Mouse (Mus musculus) CH12.LX (cell line): ENCODE results near the gene Tacc3. TPM values are rescaled to one million over a fixed set of nuclear protein-coding genes. Genes with fewer than 3 reads are reported as not detected.

Experiments used
- DNase-seq: peaks from one replicate; pipeline ENCODE4 v3.0.0-alpha.2; 2013; ENCODE audit errors: extremely low read depth
- H3K27ac ChIP-seq: 2 replicates; pipeline ENCODE4 v1.5.1; 2012; ENCODE audit warnings: low read depth, mild to moderate bottlenecking, control low read depth, moderate library complexity; ENCODE audit not compliant: insufficient read depth
- H3K27me3 ChIP-seq: replicated peaks from 2 replicates; pipeline ENCODE3; 2012; ENCODE audit warnings: inconsistent platforms
- H3K36me3 ChIP-seq, 2 experiments: replicated peaks in 1 of 2; 2 replicates each; pipeline versions ENCODE3 to v1.6.1; 2012; ENCODE audit warnings: inconsistent platforms in 1 of 2, low read length in 1 of 2, mild to moderate bottlenecking in 1 of 2, mixed read lengths in 1 of 2, moderate library complexity in 1 of 2; ENCODE audit not compliant: control insufficient read depth in 1 of 2, insufficient read depth in 1 of 2
- H3K4me1 ChIP-seq, 2 experiments: 2 replicates each; pipeline ENCODE4 v1.6.1; 2012; ENCODE audit warnings: inconsistent platforms in 1 of 2, moderate library complexity in 1 of 2; ENCODE audit not compliant: insufficient read depth in 2 of 2, control insufficient read depth in 1 of 2
- H3K4me2 ChIP-seq: 2 replicates; pipeline ENCODE4 v1.6.1; 2012; ENCODE audit warnings: low read depth, mild to moderate bottlenecking, control low read depth; ENCODE audit not compliant: poor library complexity, insufficient read depth, severe bottlenecking
- H3K4me3 ChIP-seq, 3 experiments: fragments of 150-350 bp in 1 of 3; sonication (generic) in 1 of 3; replicated peaks in 1 of 3; 2 replicates each; pipeline versions ENCODE3 to v1.5.1; 2011 to 2012; ENCODE audit warnings: low read depth in 2 of 3, low read length in 2 of 3, mild to moderate bottlenecking in 2 of 3, moderate library complexity in 2 of 3, control low read depth in 1 of 3, improper control_type of control experiment in 1 of 3, inconsistent platforms in 1 of 3, mixed read lengths in 1 of 3; ENCODE audit not compliant: poor library complexity in 1 of 3
- H3K79me2 ChIP-seq: replicated peaks from 2 replicates; pipeline ENCODE4 v1.6.1; 2012; ENCODE audit warnings: mild to moderate bottlenecking, moderate library complexity; ENCODE audit not compliant: control insufficient read depth, poor library complexity, insufficient read depth, severe bottlenecking; ENCODE audit errors: extremely low read depth
- H3K9ac ChIP-seq: 2 replicates; pipeline ENCODE4 v1.6.1; 2012; ENCODE audit warnings: low read depth, mild to moderate bottlenecking, control low read depth, moderate library complexity; ENCODE audit not compliant: insufficient read depth
- H3K9me3 ChIP-seq: replicated peaks from 2 replicates; pipeline ENCODE3; 2012; ENCODE audit warnings: low read length, inconsistent platforms, mixed read lengths
- BHLHE40 ChIP-seq: IDR thresholded peaks from 2 replicates; pipeline ENCODE4 v1.6.1; 2011; ENCODE audit warnings: mild to moderate bottlenecking, low read depth, low read length, improper control_type of control experiment
- CHD2 ChIP-seq: IDR thresholded peaks from 2 replicates; pipeline ENCODE4 v1.6.1; 2011; ENCODE audit warnings: low read length, improper control_type of control experiment
- E2F4 ChIP-seq: IDR thresholded peaks from 2 replicates; pipeline ENCODE4 v1.6.1; 2011; ENCODE audit warnings: low read depth, low read length, improper control_type of control experiment; ENCODE audit not compliant: insufficient replicate concordance
- ELF1 ChIP-seq: IDR thresholded peaks from 2 replicates; pipeline ENCODE4 v1.6.1; 2014; ENCODE audit warnings: low read depth, mild to moderate bottlenecking, inconsistent platforms, low read length, improper control_type of control experiment
- EP300 ChIP-seq: IDR thresholded peaks from 2 replicates; pipeline ENCODE4 v1.6.1; 2011; ENCODE audit warnings: low read length, improper control_type of control experiment
- GABPA ChIP-seq: IDR thresholded peaks from 2 replicates; pipeline ENCODE4 v1.6.1; 2012; ENCODE audit warnings: low read depth, low read length, improper control_type of control experiment, inconsistent platforms; ENCODE audit not compliant: insufficient replicate concordance
- HCFC1 ChIP-seq: IDR thresholded peaks from 2 replicates; pipeline ENCODE4 v1.6.1; 2012; ENCODE audit warnings: low read depth, mild to moderate bottlenecking, inconsistent platforms, low read length, improper control_type of control experiment
- IRF4 ChIP-seq: IDR thresholded peaks from 2 replicates; pipeline ENCODE4 v1.6.1; 2014; ENCODE audit warnings: low read depth, mild to moderate bottlenecking, inconsistent platforms, low read length, improper control_type of control experiment
- KAT2A ChIP-seq: IDR thresholded peaks from 2 replicates; pipeline ENCODE4 v1.6.1; 2012; ENCODE audit warnings: low read length, improper control_type of control experiment, inconsistent platforms; ENCODE audit not compliant: insufficient replicate concordance
- MAZ ChIP-seq: IDR thresholded peaks from 2 replicates; pipeline ENCODE4 v1.6.1; 2012; ENCODE audit warnings: low read depth, mild to moderate bottlenecking, inconsistent platforms, low read length, improper control_type of control experiment, moderate library complexity
- MYC ChIP-seq: IDR thresholded peaks from 2 replicates; pipeline ENCODE4 v1.6.1; 2011; ENCODE audit warnings: low read depth, mild to moderate bottlenecking, improper control_type of control experiment, low read length
- NRF1 ChIP-seq: IDR thresholded peaks from 2 replicates; pipeline ENCODE4 v1.6.1; 2014; ENCODE audit warnings: low read depth, mild to moderate bottlenecking, inconsistent platforms, low read length, improper control_type of control experiment, moderate library complexity
- PAX5 ChIP-seq: IDR thresholded peaks from 2 replicates; pipeline ENCODE4 v1.6.1; 2012; ENCODE audit warnings: low read length, inconsistent platforms, mixed read lengths
- POLR2AphosphoS2 ChIP-seq: IDR thresholded peaks from 2 replicates; pipeline ENCODE4 v1.6.1; 2011; ENCODE audit warnings: low read depth, low read length, improper control_type of control experiment
- RCOR1 ChIP-seq: conservative IDR thresholded peaks from 2 replicates; pipeline ENCODE4 v1.6.1; 2012; ENCODE audit warnings: low read depth, mild to moderate bottlenecking, inconsistent platforms, low read length, improper control_type of control experiment
- SIN3A ChIP-seq: IDR thresholded peaks from 2 replicates; pipeline ENCODE4 v1.6.1; 2012; ENCODE audit warnings: low read length, improper control_type of control experiment, inconsistent platforms
- SMC3 ChIP-seq: IDR thresholded peaks from 2 replicates; pipeline ENCODE4 v1.6.1; 2011; ENCODE audit warnings: low read depth, low read length, improper control_type of control experiment
- TBP ChIP-seq: conservative IDR thresholded peaks from 2 replicates; pipeline ENCODE4 v1.6.1; 2011; ENCODE audit warnings: low read depth, low read length, improper control_type of control experiment
- TCF12 ChIP-seq: IDR thresholded peaks from 2 replicates; pipeline ENCODE4 v1.6.1; 2014; ENCODE audit warnings: low read depth, mild to moderate bottlenecking, inconsistent platforms, low read length, improper control_type of control experiment
- UBTF ChIP-seq: IDR thresholded peaks from 2 replicates; pipeline ENCODE4 v1.6.1; 2012; ENCODE audit warnings: low read depth, mild to moderate bottlenecking, inconsistent platforms, low read length, improper control_type of control experiment, moderate library complexity
- USF1 ChIP-seq: IDR thresholded peaks from 2 replicates; pipeline ENCODE4 v1.6.1; 2014; ENCODE audit warnings: low read depth, mild to moderate bottlenecking, inconsistent platforms, low read length, improper control_type of control experiment
- ZC3H11A ChIP-seq: IDR thresholded peaks from 2 replicates; pipeline ENCODE4 v1.6.1; 2012; ENCODE audit warnings: low read depth, mild to moderate bottlenecking, inconsistent platforms, low read length, improper control_type of control experiment
- ZKSCAN1 ChIP-seq: IDR thresholded peaks from 2 replicates; pipeline ENCODE4 v1.6.1; 2012; ENCODE audit warnings: low read depth, inconsistent platforms, low read length, improper control_type of control experiment, borderline replicate concordance
- ZNF384 ChIP-seq: IDR thresholded peaks from 2 replicates; pipeline ENCODE4 v1.6.1; 2012; ENCODE audit warnings: low read depth, low read length, improper control_type of control experiment, inconsistent platforms
- dilution Hi-C: fragments of 300-500 bp; cut with MboI; formaldehyde crosslinking; loops from 2 replicates; pipeline ENCODE4 v1.14.3; 2020; ENCODE audit warnings: low sequenced_read_pairs; ENCODE audit not compliant: extremely low pct_unique_long_range_greater_than_20kb, extremely low pct_ligation_motif_present
- in situ Hi-C: fragments of 300-500 bp; cut with MboI; formaldehyde crosslinking; loops from 3 replicates; pipeline ENCODE4 v1.14.3; 2019; ENCODE audit warnings: low sequenced_read_pairs, low pct_ligation_motif_present, low pct_unique_long_range_greater_than_20kb, mixed read lengths
- polyA plus RNA-seq: library from polyadenylated mRNA; unstranded; fragments of >175 nt; gene quantifications from 2 replicates; pipeline ENCODE4 v1.2.1, GENCODE M21; 2012; ENCODE audit warnings: low read depth; ENCODE audit not compliant: insufficient read length
- total RNA-seq, 2 experiments: library from RNA; depleted of rRNA; stranded (reverse); fragments of 300-350 nt in 1 of 2; fragments of >200 nt in 1 of 2; gene quantifications; 2 replicates each; pipeline ENCODE4 v1.2.3; 2012 to 2014

Gene Tacc3
- total and polyA plus RNA-seq, 3 experiments = 89.4 to 186 (median 160) TPM

DNA sequence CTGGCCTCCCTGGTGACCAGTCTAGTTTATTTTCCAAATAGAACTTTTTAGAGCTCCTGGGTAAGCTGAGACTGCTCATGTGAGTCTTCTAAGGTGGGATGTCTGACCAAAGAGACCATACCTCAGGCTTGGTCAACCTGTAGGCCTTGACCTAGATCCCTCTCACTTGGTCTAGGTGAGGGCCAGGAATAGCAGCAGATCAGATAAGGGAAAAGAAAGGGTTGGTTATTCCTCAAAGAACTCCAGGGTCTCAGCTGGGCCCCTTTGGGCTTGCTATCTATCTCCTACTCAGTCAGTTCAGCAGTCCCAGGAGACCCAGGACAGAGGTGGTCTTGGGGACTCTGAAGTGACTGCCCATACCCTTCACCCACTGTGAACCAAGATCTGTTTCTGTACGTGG, 39.6 kb downstream of the Tacc3 start:
- no peaks in the 10 kb centered on the region for H3K9me3 ChIP-seq
- peaks cover 81% of the 10 kb centered on the region for H3K27me3 ChIP-seq
- no peak overlapping the region for H3K4me2 ChIP-seq
- dilution Hi-C loops = no loop called here
- H3K79me2 ChIP-seq = no peaks in the 10 kb centered on the region
- no peak for DNase-seq
- H3K9ac ChIP-seq = no peak overlapping the region
- no peaks in the 10 kb centered on the region for H3K36me3 ChIP-seq
- in situ Hi-C loops = no loop called here
- H3K27ac ChIP-seq = no peak overlapping the region
- H3K4me3 ChIP-seq = no peak overlapping the region
- TF ChIP-seq RCOR1 = no peak
- no peak for TF ChIP-seq SMC3
- TF ChIP-seq ZNF384 = no peak
- no peak for TF ChIP-seq ZC3H11A
- TF ChIP-seq TBP = no peak
- TF ChIP-seq IRF4 = no peak
- TF ChIP-seq PAX5 = no peak
- no peak for TF ChIP-seq BHLHE40
- no peak for TF ChIP-seq ELF1
- no peak for TF ChIP-seq UBTF
- TF ChIP-seq ZKSCAN1 = no peak
- no peak for TF ChIP-seq NRF1
- peaks cover 12 to 25% of the 10 kb centered on the region in 2 experiments for H3K4me1 ChIP-seq

DNA sequence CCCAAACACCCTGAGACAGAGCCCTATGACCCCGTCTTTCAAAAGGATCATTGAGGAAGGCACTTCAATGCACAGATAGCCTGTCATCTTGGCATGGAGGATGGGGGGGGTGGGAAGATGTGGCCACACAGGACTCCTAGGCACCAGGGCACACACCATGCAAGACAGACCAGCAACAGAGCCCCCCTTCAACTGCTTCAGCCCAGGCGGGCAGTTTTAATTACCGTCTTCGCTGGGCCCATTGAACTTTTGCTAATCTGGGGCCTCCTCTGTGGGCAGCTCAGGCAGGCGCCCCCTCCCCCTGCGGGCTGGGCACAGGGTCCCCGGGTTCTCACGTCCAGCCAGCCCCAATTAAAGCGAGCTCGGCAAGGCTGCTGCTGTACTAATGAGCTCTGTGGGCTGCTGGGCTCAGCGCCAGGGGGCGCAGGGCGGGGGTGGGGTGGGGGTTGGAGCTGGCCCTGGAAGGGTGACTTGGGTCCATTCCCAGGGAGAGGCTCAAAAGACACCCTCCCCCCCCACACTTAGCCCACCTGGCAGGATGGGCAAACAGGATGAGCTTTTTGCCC, 40.1 kb downstream of the Tacc3 start:
- Histone ChIP-seq H3K27ac (no peak overlapping the region), H3K4me3 (no peak overlapping the region), H3K9me3 (no peaks in the 10 kb centered on the region), H3K27me3 (peaks cover 85% of the 10 kb centered on the region), H3K4me1 (peaks cover 12 to 25% of the 10 kb centered on the region in 2 experiments), H3K4me2 (no peak overlapping the region), H3K9ac (no peak overlapping the region), H3K79me2 (no peaks in the 10 kb centered on the region), H3K36me3 (no peaks in the 10 kb centered on the region)
- in situ Hi-C loops = no loop called here
- TF ChIP-seq POLR2AphosphoS2 (no peak), MAZ (no peak), SIN3A (no peak), ZNF384 (no peak), PAX5 (no peak), SMC3 (no peak), KAT2A (no peak), USF1 (no peak), MYC (no peak), TCF12 (no peak), EP300 (no peak), HCFC1 (no peak), ELF1 (no peak), E2F4 (no peak), GABPA (no peak), TBP (no peak), CHD2 (no peak)
- no peak for DNase-seq
- dilution Hi-C loops = no loop called here
